Mouse (Mus musculus) hindbrain, postnatal 0 days (tissue): Measurements from ENCODE around the gene Cpne6. TPM values are rescaled to one million over a fixed set of nuclear protein-coding genes. Genes with fewer than 3 reads are reported as not detected.

Experiments
- ATAC-seq: fragments of 200-750 bp; cut with Nextera tagmentation; 2 replicates; pipeline ENCODE4 v1.8.0; 2017; ENCODE audit warnings: mild to moderate bottlenecking, moderate TSS enrichment, moderate library complexity
- DNase-seq: peaks from one replicate; pipeline ENCODE4 v3.0.0-alpha.2; 2015; ENCODE audit warnings: low spot score
- H3K27ac ChIP-seq: fragments of 300-500 bp; sonication (generic); 2 replicates; pipeline ENCODE4 v1.5.1; 2014; ENCODE audit warnings: mild to moderate bottlenecking
- H3K27me3 ChIP-seq: fragments of 300-500 bp; sonication (generic); 2 replicates; pipeline ENCODE4 v1.6.1; 2014; ENCODE audit warnings: low read length, mixed read lengths; ENCODE audit not compliant: insufficient read depth
- H3K36me3 ChIP-seq: fragments of 300-500 bp; sonication (generic); 2 replicates; pipeline ENCODE4 v1.6.1; 2014; ENCODE audit warnings: low read length, mixed read lengths; ENCODE audit not compliant: insufficient read depth
- H3K4me1 ChIP-seq: fragments of 300-500 bp; sonication (generic); 2 replicates; pipeline ENCODE4 v1.6.1; 2014; ENCODE audit warnings: antibody characterized with exemption, low read length, mixed read lengths; ENCODE audit not compliant: insufficient read depth
- H3K4me2 ChIP-seq: fragments of 300-500 bp; sonication (generic); 2 replicates; pipeline ENCODE4 v1.6.1; 2014; ENCODE audit warnings: low read depth, mild to moderate bottlenecking, low read length, moderate library complexity, mixed read lengths
- H3K4me3 ChIP-seq: fragments of 300-500 bp; sonication (generic); 2 replicates; pipeline ENCODE4 v1.5.1; 2014; ENCODE audit warnings: low read length
- H3K9ac ChIP-seq: fragments of 300-500 bp; sonication (generic); replicated peaks from 2 replicates; pipeline ENCODE4 v1.6.1; 2014; ENCODE audit warnings: mild to moderate bottlenecking, low read length, moderate library complexity, mixed read lengths
- H3K9me3 ChIP-seq: fragments of 300-500 bp; sonication (generic); 2 replicates; pipeline ENCODE4 v1.6.1; 2016; ENCODE audit warnings: low read length, mixed read lengths
- CTCF ChIP-seq: IDR thresholded peaks from 2 replicates; pipeline ENCODE4 v1.5.1; 2016; ENCODE audit warnings: antibody characterized with exemption, control low read depth, low read depth
- WGBS: fragments of 180-500 bp; shearing (Covaris S2); extraction: QIAGEN DNeasy Blood & Tissue Kit; methylation state at CpG from one replicate; pipeline ENCODE4 v1.1.7; 2014; 5-methylcytosine and 5-hydroxymethylcytosine counted together
- polyA plus RNA-seq: library from polyadenylated mRNA; unstranded; fragments of >200 nt; fragmentation: Nextera tagmentation; extraction: Ambion mirVana; gene quantifications from 2 replicates; pipeline ENCODE4 v1.2.1, GENCODE M21; 2015
- total RNA-seq: library from RNA; depleted of rRNA; stranded (reverse); fragments of >200 nt; gene quantifications from 2 replicates; pipeline ENCODE4 v1.2.3, GENCODE M21; 2014

The Cpne6 gene
- total and polyA plus RNA-seq, 2 experiments from 2014 or later, result 19.7 to 25.3 TPM

DNA sequence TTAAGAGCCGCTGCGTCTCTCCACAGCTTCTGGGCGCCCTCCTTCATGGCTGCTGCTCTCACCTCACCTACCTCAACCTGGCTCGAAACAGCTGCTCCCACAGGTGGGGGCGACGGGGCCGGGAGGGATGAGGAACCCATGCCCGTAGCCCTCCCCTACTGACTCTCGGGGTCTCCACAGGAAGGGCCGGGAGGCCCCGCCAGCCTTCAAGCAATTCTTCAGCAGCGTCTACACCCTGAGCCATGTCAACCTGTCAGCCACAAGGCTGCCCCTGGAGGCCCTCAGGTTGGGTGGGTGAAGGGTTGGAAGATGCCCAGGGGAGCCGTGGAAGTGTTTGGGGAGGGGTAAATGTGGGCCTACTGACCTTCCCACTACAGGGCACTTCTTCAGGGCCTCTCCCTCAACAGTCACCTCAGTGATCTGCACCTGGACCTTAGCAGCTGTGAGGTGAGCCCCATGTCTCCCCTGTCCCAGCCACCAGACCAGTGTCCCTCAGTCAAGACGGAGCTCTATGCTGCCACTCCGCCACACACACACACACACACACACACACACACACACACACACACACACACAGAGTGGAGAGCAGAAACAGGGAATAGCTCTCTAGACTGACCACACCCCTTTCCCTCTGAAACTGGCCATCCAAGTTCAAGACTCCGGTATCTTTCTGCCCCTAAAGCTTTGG lies 13.3 kb upstream of the Cpne6 start:
- Histone ChIP-seq H3K4me3 (no peak overlapping the region), H3K27ac (no peak overlapping the region), H3K9me3 (no peaks in the 10 kb centered on the region), H3K4me2 (no peak overlapping the region), H3K9ac (no peak overlapping the region), H3K4me1 (no peaks in the 10 kb centered on the region), H3K36me3 (peaks cover 44% of the 10 kb centered on the region), H3K27me3 (no peaks in the 10 kb centered on the region)
- TF ChIP-seq CTCF, result no peak
- 75% methylated on average over 16 of the region's 16 CpGs for WGBS
- ATAC-seq (peak; percentile 14), DNase-seq (no peak)

DNA sequence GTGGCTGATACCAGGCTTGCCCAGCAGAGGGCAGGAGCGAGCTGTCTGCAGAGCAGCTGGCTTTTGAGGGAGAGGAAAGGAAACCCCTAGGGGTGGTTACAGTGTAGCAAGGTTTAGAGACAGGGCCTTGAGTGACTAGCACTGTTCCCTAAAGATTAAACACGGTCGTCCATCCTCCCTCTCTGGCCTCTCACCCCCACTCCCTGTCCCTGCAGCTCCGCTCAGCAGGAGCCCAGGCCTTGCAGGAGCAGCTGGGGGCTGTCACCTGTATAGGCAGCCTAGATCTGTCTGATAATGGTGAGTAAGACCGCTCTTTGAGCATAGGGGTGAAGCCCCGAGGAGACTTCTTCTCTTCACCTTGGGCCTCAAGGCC lies 12.8 kb upstream of the Cpne6 start:
- H3K9me3 ChIP-seq, result no peaks in the 10 kb centered on the region
- TF ChIP-seq CTCF, result peak; percentile 99
- H3K4me3 ChIP-seq, result no peak overlapping the region
- H3K36me3 ChIP-seq, result peaks cover 49% of the 10 kb centered on the region
- H3K4me2 ChIP-seq, result no peak overlapping the region
- peak; percentile 92 for DNase-seq
- WGBS, result 47% methylated on average over 5 of the region's 6 CpGs
- no peaks in the 10 kb centered on the region for H3K27me3 ChIP-seq
- no peak overlapping the region for H3K27ac ChIP-seq
- no peak overlapping the region for H3K9ac ChIP-seq
- H3K4me1 ChIP-seq, result no peaks in the 10 kb centered on the region
- ATAC-seq, result peak; percentile 65

DNA sequence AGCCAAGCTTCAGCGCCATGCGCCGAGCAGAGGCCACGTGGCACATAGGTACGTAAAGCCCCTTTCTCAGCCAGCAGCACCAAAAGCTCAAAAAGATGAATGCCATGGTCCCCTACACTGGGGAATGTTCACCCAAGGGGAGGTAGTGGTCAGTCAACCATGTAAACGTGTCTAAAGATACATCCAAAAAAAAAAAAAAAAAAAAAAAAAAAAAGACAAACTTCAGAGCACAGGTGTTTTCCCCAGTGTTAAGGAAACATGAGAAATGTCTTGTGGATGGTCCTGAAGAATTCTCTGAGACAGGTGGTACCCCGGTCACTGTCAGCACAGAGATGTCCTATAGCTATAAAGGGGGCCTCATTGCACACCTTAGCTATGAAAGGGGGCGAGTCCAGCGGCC lies 4.6 kb upstream of the Cpne6 start:
- 88% methylated on average over 9 of the region's 9 CpGs for WGBS
- Histone ChIP-seq H3K27me3 (no peaks in the 10 kb centered on the region), H3K9ac (no peak overlapping the region), H3K27ac (no peak overlapping the region), H3K4me3 (no peak overlapping the region), H3K36me3 (peaks cover 20% of the 10 kb centered on the region; the same call in 1 of the 2 replicates), H3K9me3 (no peaks in the 10 kb centered on the region), H3K4me2 (no peak overlapping the region), H3K4me1 (no peaks in the 10 kb centered on the region)
- no peak for TF ChIP-seq CTCF
- DNase-seq (no peak), ATAC-seq (no peak)

DNA sequence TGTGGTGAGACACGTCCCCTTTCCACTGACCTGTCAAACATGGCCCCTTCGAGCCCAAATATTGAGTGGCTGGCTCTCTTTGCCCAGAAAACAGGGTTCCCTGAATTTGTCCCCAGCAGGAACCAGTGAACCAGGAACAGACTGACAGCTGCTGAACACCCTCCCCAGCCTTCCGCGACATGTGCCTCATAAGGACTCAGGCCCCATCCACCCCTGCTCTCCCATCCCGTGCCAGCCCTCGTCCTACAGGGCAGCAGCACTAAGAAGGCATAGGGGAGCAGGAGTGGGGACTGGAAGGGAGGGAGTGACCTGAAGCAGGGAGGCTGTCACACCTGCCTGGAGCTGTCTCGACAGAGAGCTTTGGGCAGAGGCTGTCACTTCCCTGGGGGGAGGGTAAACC lies 2.4 kb upstream of the Cpne6 start:
- Histone ChIP-seq H3K9ac (no peak overlapping the region), H3K9me3 (no peaks in the 10 kb centered on the region), H3K4me3 (no peak overlapping the region), H3K27me3 (no peaks in the 10 kb centered on the region), H3K36me3 (peaks cover 10% of the 10 kb centered on the region; the same call in 1 of the 2 replicates), H3K4me1 (peaks cover 4% of the 10 kb centered on the region; the same call in 1 of the 2 replicates), H3K27ac (no peak overlapping the region), H3K4me2 (no peak overlapping the region)
- TF ChIP-seq CTCF, result no peak
- ATAC-seq (no peak), DNase-seq (no peak)
- WGBS, result 42% methylated on average over 7 of the region's 7 CpGs

DNA sequence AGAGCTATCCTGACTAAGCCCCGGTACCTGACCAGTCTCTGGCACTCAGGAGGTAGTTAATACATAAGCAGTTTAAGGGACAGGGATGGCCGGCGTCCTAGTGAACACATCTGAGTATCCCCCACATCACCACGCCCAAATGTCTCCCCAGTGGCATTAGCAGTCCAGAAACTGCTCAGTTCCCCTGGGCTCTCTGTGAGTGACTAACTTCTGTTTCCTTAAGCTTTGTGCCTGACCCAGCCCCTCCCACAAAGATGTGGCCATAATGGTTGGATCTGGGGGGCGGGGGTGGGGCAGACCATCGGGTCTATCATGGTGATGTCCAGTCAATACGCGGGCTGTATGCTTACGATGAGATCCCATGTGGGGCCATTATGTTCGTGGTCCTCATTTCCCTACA lies 705 bp upstream of the Cpne6 start:
- H3K4me2 ChIP-seq, result no peak overlapping the region
- DNase-seq, result no peak
- H3K9ac ChIP-seq, result no peak overlapping the region
- no peak for ATAC-seq
- 78% methylated on average over 10 of the region's 10 CpGs for WGBS
- H3K36me3 ChIP-seq, result peaks cover 10% of the 10 kb centered on the region; the same call in 1 of the 2 replicates
- H3K4me1 ChIP-seq, result peaks cover 4% of the 10 kb centered on the region; the same call in 1 of the 2 replicates
- H3K9me3 ChIP-seq, result no peaks in the 10 kb centered on the region
- H3K27ac ChIP-seq, result no peak overlapping the region
- H3K27me3 ChIP-seq, result no peaks in the 10 kb centered on the region
- TF ChIP-seq CTCF, result no peak
- no peak overlapping the region for H3K4me3 ChIP-seq

DNA sequence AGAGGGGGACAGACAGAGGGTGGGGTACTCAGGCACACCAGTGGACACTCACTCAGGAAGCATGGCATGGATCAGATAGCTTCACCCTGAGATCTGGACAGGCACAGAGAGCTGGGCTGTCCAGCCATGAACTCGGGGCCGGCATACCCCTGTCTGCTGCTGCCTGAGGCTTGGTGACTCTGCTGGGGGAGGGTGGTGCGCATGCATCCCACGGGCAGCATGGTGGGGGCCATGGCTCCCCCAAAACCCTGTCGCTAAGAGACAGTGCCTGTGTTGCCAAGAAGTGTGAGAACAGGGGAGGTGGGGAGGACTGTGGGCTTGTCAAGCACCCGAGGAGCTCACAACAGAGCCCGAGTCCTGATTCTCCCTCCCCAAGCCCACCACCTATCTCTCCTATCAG lies 792 bp downstream of the Cpne6 start:
- peak overlapping the region; percentile 2; the same call in 1 of the 2 replicates for H3K4me3 ChIP-seq
- 35% methylated on average over 7 of the region's 7 CpGs for WGBS
- peak overlapping the region; percentile 28; the same call in 1 of the 2 replicates for H3K9ac ChIP-seq
- ATAC-seq (peak; percentile 75), DNase-seq (peak; percentile 60)
- H3K4me1 ChIP-seq, result peaks cover 4% of the 10 kb centered on the region; the same call in 1 of the 2 replicates
- no peaks in the 10 kb centered on the region for H3K9me3 ChIP-seq
- H3K27ac ChIP-seq, result peak overlapping the region; percentile 4; the same call in 1 of the 2 replicates
- TF ChIP-seq CTCF, result no peak
- peak overlapping the region; percentile 31 for H3K4me2 ChIP-seq
- peaks cover 5% of the 10 kb centered on the region; the same call in 1 of the 2 replicates for H3K36me3 ChIP-seq
- H3K27me3 ChIP-seq, result no peaks in the 10 kb centered on the region

DNA sequence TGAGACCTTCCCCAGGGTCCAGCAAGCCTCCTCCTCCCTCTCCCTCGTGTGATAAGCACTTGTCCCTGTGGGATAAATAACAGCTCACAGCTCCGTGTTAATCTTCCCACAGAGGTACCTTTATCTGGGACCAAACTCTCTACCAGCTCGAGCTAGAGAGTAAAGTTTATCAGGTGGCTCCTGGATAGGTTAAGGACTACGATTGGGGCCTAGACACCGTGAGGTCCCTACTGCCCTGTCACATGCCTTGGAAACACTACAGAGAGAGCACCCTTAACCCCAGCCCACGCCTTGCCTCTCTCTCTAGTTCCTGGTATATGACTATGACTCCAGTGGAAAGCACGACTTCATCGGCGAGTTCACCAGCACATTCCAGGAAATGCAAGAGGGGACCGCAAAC lies 3.7 kb downstream of the Cpne6 start:
- 70% methylated on average over 10 of the region's 10 CpGs for WGBS
- Histone ChIP-seq H3K27ac (no peak overlapping the region), H3K9ac (no peak overlapping the region), H3K36me3 (no peaks in the 10 kb centered on the region), H3K9me3 (no peaks in the 10 kb centered on the region), H3K27me3 (no peaks in the 10 kb centered on the region), H3K4me2 (no peak overlapping the region), H3K4me1 (peaks cover 4% of the 10 kb centered on the region; the same call in 1 of the 2 replicates), H3K4me3 (no peak overlapping the region)
- ATAC-seq, result no peak
- TF ChIP-seq CTCF, result no peak
- no peak for DNase-seq
